Mouse (Mus musculus) lung, postnatal 10 days (tissue): ENCODE results near the gene Tbx3.
A peak's percentile ranks its signal among the peaks of the same experiment; 100 is the strongest.

Experiments
- DNase-seq: peaks from one replicate; pipeline ENCODE4 v3.0.0; 2021

The Tbx3 gene

DNA sequence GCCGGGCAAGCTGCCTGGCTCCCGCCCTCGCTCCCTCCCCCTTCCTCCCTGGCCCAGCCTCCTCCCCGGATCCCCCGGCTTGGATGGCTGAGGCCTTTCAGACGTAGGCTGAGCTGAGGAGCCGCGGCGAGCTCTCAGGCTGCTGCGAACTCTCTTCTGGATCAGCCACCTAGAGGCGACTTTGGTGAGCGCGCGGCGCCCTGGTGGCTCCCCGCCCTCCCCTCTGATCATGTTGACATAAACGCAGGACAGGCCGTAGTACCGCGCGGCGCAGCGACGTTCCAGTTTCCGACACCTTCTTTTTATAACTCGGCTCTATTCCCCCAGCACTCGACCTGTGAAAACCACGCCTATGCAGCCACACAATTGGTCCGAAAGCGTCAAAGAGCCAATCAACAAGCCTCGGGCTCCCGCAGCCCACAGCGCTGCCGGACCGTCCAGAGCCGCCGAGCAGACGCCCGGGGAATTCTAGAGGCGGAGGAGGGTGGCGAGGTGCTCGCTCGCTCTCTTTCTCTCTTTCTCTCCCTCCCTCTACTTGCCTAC lies at the start of gene Tbx3:
Gene Tbx3, plus strand, starts transcription at position 104 of the 543 bp plus-strand sequence.
- DNase-seq, result peak; percentile 98

GRCm38 (mm10) chr5:119622076-119622475 lies 48.4 kb upstream of the Tbx3 start:
- no peak for DNase-seq

- peak; percentile 43 for DNase-seq
These were observed 45.9 kb upstream of the Tbx3 start for GRCm38 (mm10) chr5:119624554-119624953.

DNA sequence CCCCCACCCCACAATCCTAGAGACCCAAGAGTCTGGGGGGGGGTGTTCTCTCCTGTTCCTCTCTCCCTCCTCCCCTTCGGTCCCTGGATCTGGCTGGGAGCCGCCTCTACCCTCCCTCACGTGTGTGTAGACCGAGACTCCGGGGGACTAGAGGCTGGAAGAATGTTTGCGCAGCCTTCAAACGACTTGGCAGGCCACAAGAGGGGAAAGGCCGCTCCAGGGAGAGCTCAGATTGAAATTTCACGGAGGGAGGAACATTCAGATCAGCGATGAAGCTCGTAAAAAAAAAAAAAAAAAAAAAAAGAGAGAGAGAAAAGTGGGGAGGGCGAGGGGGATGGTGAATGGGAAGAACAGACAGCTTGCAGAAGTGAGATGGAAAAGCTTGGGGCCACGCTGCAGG lies 44.9 kb upstream of the Tbx3 start:
- DNase-seq, result peak; percentile 38

DNA sequence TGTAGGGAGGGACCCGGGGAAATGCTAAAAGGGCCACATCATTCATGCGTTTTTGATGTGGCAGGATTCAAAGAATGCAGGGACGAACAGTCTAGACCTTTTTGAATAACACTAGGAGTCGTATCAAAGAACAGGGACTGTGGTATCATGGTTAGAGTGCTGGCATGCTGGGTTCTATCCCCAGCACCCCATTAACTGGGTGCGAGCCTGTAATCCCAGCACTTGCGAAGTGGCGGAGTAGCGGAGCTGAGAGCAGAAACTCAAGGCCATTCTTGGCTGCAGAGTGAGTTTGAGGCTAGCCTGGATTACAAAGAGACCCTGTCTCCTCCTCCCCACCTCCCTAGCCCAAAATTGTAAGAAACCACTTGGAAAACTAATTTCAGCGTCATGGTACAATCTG lies 44.3 kb upstream of the Tbx3 start:
- peak; percentile 34 for DNase-seq

DNA sequence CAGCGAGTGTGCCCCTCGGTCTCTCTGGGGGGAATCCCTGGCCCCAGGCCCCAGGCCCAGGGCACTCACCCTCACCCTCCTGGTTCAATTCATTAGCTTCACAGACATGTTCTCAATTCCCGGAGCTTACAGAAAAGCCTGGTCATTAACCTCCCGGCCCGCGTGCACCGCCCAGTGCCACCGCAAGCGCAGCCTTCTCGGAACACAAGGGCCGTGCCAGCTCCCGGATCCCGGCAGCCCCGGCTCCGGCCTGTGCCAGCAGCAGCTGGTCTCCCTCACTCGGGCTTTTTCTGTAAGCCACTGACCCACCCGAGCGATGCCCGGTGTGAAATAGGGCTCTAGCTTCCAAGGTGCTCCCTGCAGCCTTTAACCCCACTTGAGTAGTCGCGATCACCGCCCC lies 43.8 kb upstream of the Tbx3 start:
- DNase-seq, result peak; percentile 56

DNA sequence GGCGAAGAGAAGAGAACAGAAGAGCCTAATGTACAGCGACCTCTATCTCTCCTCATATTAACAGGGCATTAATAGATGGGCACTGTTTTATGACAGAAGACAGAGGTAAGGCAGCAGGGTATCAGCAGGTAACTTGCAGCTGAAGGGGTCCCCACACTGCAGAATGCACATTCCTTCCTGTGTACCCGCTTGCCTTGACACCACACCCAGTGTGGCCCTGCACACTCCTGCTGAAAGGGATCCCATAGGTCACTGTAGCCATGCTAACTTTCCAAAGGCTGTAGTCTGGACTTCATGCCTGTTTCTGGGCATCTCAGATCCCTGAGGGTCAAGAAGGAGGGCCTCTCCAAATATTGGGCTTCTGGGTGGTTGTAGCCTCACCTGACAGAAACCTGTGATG lies 42.4 kb upstream of the Tbx3 start:
- no peak for DNase-seq

DNA sequence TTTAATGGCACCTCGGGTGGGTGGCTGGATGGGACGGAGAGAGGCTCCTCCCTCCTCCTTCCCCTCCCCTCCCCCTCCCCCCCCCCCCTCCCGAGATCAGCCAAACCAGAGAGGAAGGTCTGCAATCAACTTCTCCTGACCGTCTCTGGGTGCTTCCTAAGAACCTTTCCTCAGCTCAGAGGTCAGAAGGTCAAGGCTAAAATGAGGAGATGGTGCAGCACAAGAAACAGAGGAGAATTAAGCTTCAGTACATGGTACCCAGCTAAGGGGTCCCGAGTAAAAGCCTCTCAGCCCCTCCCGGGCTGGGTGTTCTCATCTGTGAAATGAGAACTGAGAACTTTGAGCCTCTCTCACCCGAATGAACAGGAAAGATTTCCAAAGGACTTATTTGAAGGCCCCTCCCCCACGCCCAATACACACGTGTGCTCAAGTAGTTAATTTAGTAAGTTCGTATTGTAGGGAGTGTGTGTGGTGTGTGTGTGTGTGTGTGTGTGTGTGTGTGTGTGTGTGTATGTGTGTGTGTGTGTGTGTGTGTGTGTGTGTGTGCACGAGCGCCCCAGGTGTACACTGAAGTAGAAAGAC lies 41.6 kb upstream of the Tbx3 start:
- DNase-seq, result no peak

GRCm38 (mm10) chr5:119633581-119633980 lies 36.9 kb upstream of the Tbx3 start:
- DNase-seq, result no peak

DNA sequence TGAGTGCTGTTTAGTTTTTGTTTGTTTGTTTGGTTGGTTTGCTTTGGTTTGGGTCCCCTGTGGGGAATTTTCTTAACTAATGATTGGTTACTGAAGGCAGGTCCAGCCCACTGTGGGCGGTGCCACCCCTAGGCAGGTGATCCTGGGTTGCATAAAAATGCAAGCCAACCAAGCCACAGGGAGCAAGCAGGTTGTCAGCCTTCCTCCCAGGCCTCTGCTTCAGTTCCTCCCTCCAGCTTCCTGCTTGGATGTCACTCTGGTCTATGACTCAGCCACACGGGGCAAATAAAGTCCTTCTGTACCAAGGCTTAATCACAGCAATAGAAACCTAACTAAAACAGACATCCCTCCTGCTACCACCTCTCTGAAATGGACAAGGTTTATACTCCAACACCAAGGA lies 35.6 kb upstream of the Tbx3 start:
- no peak for DNase-seq

- no peak for DNase-seq
These were observed 32.2 kb upstream of the Tbx3 start for GRCm38 (mm10) chr5:119638300-119638699.

- no peak for DNase-seq
These were observed 29.4 kb upstream of the Tbx3 start for GRCm38 (mm10) chr5:119641094-119641493.

- no peak for DNase-seq
These were observed 28.8 kb upstream of the Tbx3 start for GRCm38 (mm10) chr5:119641714-119642113.

- DNase-seq, result no peak
These were observed 23.5 kb upstream of the Tbx3 start for GRCm38 (mm10) chr5:119646965-119647364.

- DNase-seq, result peak; percentile 33
These were observed 19.1 kb upstream of the Tbx3 start for GRCm38 (mm10) chr5:119651135-119651965.

DNA sequence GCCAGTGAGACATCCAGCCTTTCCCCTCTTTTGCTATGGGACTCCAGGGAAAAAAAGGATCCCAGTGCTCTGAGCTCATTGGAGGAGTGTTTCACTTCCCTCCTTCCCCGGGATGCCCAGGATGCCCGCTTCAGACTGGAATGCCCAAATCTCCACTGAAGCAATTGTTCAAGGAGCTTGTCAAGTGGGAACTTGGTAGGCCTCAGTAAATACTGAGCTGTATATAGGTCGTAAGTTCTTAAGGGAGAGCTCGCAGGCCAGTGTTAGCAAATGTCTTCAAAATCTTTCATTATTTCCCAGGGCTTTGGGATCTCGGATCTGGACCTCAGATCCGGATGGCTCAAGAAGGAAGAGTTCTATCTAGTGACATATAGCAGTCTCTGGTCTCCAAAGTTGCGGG lies 14.1 kb upstream of the Tbx3 start:
- DNase-seq, result no peak

GRCm38 (mm10) chr5:119656856-119657255 lies 13.6 kb upstream of the Tbx3 start:
- peak; percentile 44 for DNase-seq

DNA sequence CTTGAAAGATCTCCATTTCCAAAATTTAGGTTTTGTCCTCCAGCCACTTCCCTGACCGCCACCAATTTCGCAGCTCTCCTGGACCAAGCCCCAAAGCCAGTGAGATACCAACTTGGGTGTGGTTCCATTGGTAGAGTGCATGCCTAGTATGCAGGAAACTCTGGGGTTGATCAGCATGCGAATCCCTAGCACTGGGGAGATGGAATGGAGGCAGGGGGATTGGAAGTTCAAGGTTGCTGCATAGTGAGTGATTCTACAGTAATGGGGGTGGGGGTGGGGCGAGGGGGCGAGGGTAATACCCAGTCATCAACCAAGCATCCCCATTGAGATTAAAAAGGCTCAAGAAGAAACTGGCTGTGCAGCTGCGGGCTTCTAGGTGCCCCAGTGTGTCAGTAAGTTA lies 13.1 kb upstream of the Tbx3 start:
- DNase-seq, result no peak

GRCm38 (mm10) chr5:119657804-119658203 lies 12.7 kb upstream of the Tbx3 start:
- no peak for DNase-seq

GRCm38 (mm10) chr5:119658396-119658795 lies 12.1 kb upstream of the Tbx3 start:
- no peak for DNase-seq

GRCm38 (mm10) chr5:119659041-119659440 lies 11.4 kb upstream of the Tbx3 start:
- DNase-seq, result no peak

- DNase-seq, result no peak
These were observed 9.7 kb upstream of the Tbx3 start for GRCm38 (mm10) chr5:119660526-119661410.

GRCm38 (mm10) chr5:119661474-119661873 lies 9.0 kb upstream of the Tbx3 start:
- DNase-seq, result no peak
